ENCODE assay signal across 16 mouse cellular contexts in the genomic region with DNA sequence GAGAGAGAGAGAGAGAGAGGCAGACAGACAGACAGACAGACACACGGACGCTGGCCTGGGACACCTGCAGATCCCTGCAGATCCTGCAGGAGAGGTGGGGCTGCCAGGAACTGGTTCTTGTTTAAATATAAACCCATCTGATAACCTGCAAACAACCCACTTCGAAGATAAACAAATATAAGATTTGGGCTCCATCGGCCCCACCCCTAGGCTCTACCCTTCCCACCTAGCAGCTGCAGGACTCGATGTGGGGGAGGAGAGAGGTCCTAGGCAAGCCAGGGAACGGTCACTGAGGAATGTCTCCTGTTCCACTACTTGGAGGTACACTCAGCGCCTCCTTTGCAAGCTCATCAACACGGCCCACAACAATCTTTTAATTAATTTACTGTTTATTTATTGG. TPM values are rescaled to one million over a fixed set of nuclear protein-coding genes. Genes with fewer than 3 reads are reported as not detected.
DNase-seq lines count a peak whose midpoint lies in the region; ATAC-seq and TF ChIP-seq lines count a peak whose summit lies in the region.
"Had no signal": no experiment of that assay in that cellular context is flagged by ENCODE, and none has a peak within 500 bp of the region (broad histone marks: within the 10 kb centered on the region; RNA-seq: fewer than 3 reads in every experiment).

No protein-coding gene starts in this region.

- no peak for TF ChIP-seq CTCF in layer of hippocampus, adult 2 months (conservative IDR thresholded peaks at IDR 0.05)
- no peak for TF ChIP-seq CTCF in kidney, postnatal 0 days (IDR thresholded peaks at IDR 0.05; ENCODE audit: low read depth)
- TF ChIP-seq CTCF in olfactory bulb, adult 2 months (IDR thresholded peaks at IDR 0.05; ENCODE audit: insufficient read depth, low read depth, low read length) = no peak

- no peak overlapping the region for H3K9ac ChIP-seq in intestine, embryonic 14.5 days (ENCODE audit: low read length)
- H3K9ac ChIP-seq in kidney, postnatal 0 days (ENCODE audit: low read depth, low read length) = 0 out of 2 replicates have a peak overlapping the region, but pooled peaks have one; percentile 9
- no peak overlapping the region for H3K9ac ChIP-seq in midbrain, embryonic 16.5 days (ENCODE audit: low read depth, low read length)
- no peak overlapping the region for H3K9ac ChIP-seq in forebrain, embryonic 15.5 days (replicated peaks)
- H3K9ac ChIP-seq: embryonic facial prominence, embryonic 12.5 days; limb, embryonic 13.5 days had no signal

- no peaks in the 10 kb centered on the region for H3K9me3 ChIP-seq in intestine, embryonic 14.5 days (ENCODE audit: control insufficient read depth, low read length)
- H3K9me3 ChIP-seq in kidney, postnatal 0 days (replicated peaks; ENCODE audit: low read length) = no peaks in the 10 kb centered on the region
- no peaks in the 10 kb centered on the region for H3K9me3 ChIP-seq in midbrain, embryonic 16.5 days (replicated peaks; ENCODE audit: control insufficient read depth, low read length, poor library complexity, severe bottlenecking)
- no peaks in the 10 kb centered on the region for H3K9me3 ChIP-seq in forebrain, embryonic 15.5 days
- H3K9me3 ChIP-seq: embryonic facial prominence, embryonic 12.5 days; limb, embryonic 13.5 days had no signal

- WGBS in intestine, embryonic 14.5 days = 41% methylated on average over 8 of the region's 8 CpGs
- 22% methylated on average over 8 of the region's 8 CpGs for WGBS in kidney, postnatal 0 days
- 76% methylated on average over 8 of the region's 8 CpGs for WGBS in olfactory bulb, adult 2 months
- 77% methylated on average over 8 of the region's 8 CpGs for WGBS in midbrain, embryonic 16.5 days
- WGBS in forebrain, embryonic 15.5 days = 66% methylated on average over 8 of the region's 8 CpGs

- no peak for DNase-seq in layer of hippocampus, adult 2 months (ENCODE audit: low spot score in 2 of 2)
- DNase-seq in layer of hippocampus, postnatal 25 days (ENCODE audit: extremely low spot score in 1 of 2, low spot score in 1 of 2) = no peak
- DNase-seq in intestine, embryonic 14.5 days (ENCODE audit: low spot score) = no peak
- no peak for DNase-seq in kidney, postnatal 0 days (ENCODE audit: low spot score)
- no peak for DNase-seq in cerebellum, adult 9-11 months
- DNase-seq: cerebellum, adult 11-12 months; layer of hippocampus, postnatal 36 days; thymus, adult 2 months had no signal

- peak overlapping the region; percentile 20; the same call in 1 of the 2 replicates for H3K4me3 ChIP-seq in layer of hippocampus, adult 2 months
- H3K4me3 ChIP-seq in intestine, embryonic 14.5 days (ENCODE audit: low read depth, low read length) = no peak overlapping the region
- no peak overlapping the region for H3K4me3 ChIP-seq in kidney, postnatal 0 days (replicated peaks; ENCODE audit: low read depth, low read length)
- no peak overlapping the region for H3K4me3 ChIP-seq in olfactory bulb, adult 2 months (ENCODE audit: insufficient read depth, low read depth, low read length)
- H3K4me3 ChIP-seq in midbrain, embryonic 16.5 days (ENCODE audit: low read depth, low read length) = no peak overlapping the region
- no peak overlapping the region for H3K4me3 ChIP-seq in forebrain, embryonic 15.5 days
- H3K4me3 ChIP-seq: embryonic facial prominence, embryonic 12.5 days; limb, embryonic 13.5 days had no signal

- H3K4me2 ChIP-seq in intestine, embryonic 14.5 days (ENCODE audit: low read length) = peak overlapping the region; percentile 26
- H3K4me2 ChIP-seq in kidney, postnatal 0 days (ENCODE audit: low read length) = peak overlapping the region; percentile 63
- no peak overlapping the region for H3K4me2 ChIP-seq in midbrain, embryonic 16.5 days (ENCODE audit: low read length)
- no peak overlapping the region for H3K4me2 ChIP-seq in forebrain, embryonic 15.5 days (replicated peaks)
- H3K4me2 ChIP-seq: embryonic facial prominence, embryonic 12.5 days; limb, embryonic 13.5 days had no signal

- ATAC-seq in intestine, embryonic 14.5 days (replicated peaks; ENCODE audit: low FRiP score, low TSS enrichment, low read depth) = peak; percentile 21; the same call in 1 of the 2 replicates
- no peak for ATAC-seq in kidney, postnatal 0 days (replicated peaks; ENCODE audit: low FRiP score, low read depth)
- ATAC-seq in midbrain, embryonic 16.5 days = no peak
- ATAC-seq in forebrain, embryonic 15.5 days (replicated peaks) = no peak

- H3K36me3 ChIP-seq in intestine, embryonic 14.5 days (ENCODE audit: control insufficient read depth, insufficient read depth, low read length) = no peaks in the 10 kb centered on the region
- no peaks in the 10 kb centered on the region for H3K36me3 ChIP-seq in kidney, postnatal 0 days (ENCODE audit: insufficient read depth, low read length)
- no peaks in the 10 kb centered on the region for H3K36me3 ChIP-seq in midbrain, embryonic 16.5 days (ENCODE audit: control insufficient read depth, insufficient read depth, low read length)
- H3K36me3 ChIP-seq in forebrain, embryonic 15.5 days = no peaks in the 10 kb centered on the region
- H3K36me3 ChIP-seq: embryonic facial prominence, embryonic 12.5 days; limb, embryonic 13.5 days had no signal

- H3K4me1 ChIP-seq in intestine, embryonic 14.5 days (replicated peaks; ENCODE audit: control insufficient read depth, insufficient read depth, low read length) = peaks cover 17% of the 10 kb centered on the region
- H3K4me1 ChIP-seq in kidney, postnatal 0 days (replicated peaks; ENCODE audit: insufficient read depth, low read length) = peaks cover 48% of the 10 kb centered on the region
- H3K4me1 ChIP-seq in olfactory bulb, adult 2 months (ENCODE audit: control insufficient read depth, insufficient read depth, low read length) = peaks cover 26% of the 10 kb centered on the region
- H3K4me1 ChIP-seq in midbrain, embryonic 16.5 days (ENCODE audit: control insufficient read depth, insufficient read depth, low read length) = peaks cover 12% of the 10 kb centered on the region
- H3K4me1 ChIP-seq in forebrain, embryonic 15.5 days = peaks cover 11% of the 10 kb centered on the region

- TF ChIP-seq POLR2A in olfactory bulb, adult 2 months (IDR thresholded peaks at IDR 0.05; ENCODE audit: insufficient read depth, low read depth, low read length) = no peak

- H3K27ac ChIP-seq in layer of hippocampus, adult 2 months = peak overlapping the region; percentile 81
- peak overlapping the region; percentile 69; the same call in 1 of the 2 replicates for H3K27ac ChIP-seq in intestine, embryonic 14.5 days (ENCODE audit: low read depth)
- H3K27ac ChIP-seq in kidney, postnatal 0 days = peak overlapping the region; percentile 93
- 0 out of 2 replicates have a peak overlapping the region, but pooled peaks have one; percentile 25 for H3K27ac ChIP-seq in olfactory bulb, adult 2 months (ENCODE audit: insufficient read depth, low read depth, low read length)
- H3K27ac ChIP-seq in midbrain, embryonic 16.5 days (ENCODE audit: low read length) = no peak overlapping the region
- H3K27ac ChIP-seq in forebrain, embryonic 15.5 days (replicated peaks) = no peak overlapping the region
- H3K27ac ChIP-seq: embryonic facial prominence, embryonic 12.5 days; limb, embryonic 13.5 days had no signal

- H3K27me3 ChIP-seq in intestine, embryonic 14.5 days (replicated peaks; ENCODE audit: control insufficient read depth, insufficient read depth, low read length) = no peaks in the 10 kb centered on the region
- no peaks in the 10 kb centered on the region for H3K27me3 ChIP-seq in kidney, postnatal 0 days (ENCODE audit: insufficient read depth, low read length)
- peaks cover 8% of the 10 kb centered on the region for H3K27me3 ChIP-seq in midbrain, embryonic 16.5 days (ENCODE audit: control insufficient read depth, insufficient read depth, low read depth, low read length)
- peaks cover 8% of the 10 kb centered on the region; the same call in 1 of the 2 replicates for H3K27me3 ChIP-seq in forebrain, embryonic 15.5 days

RNA-seq across cellular contexts. Expression of gene Sdc4, which starts 5.4 kb away (rescaled TPM):
- total RNA-seq in layer of hippocampus, adult 2 months (2021) = 100 to 1,000 TPM; 122 to 137 TPM
- 100 to 1,000 TPM; 101 to 146 TPM for total RNA-seq in layer of hippocampus, postnatal 25 days (2021)
- polyA plus RNA-seq in intestine, embryonic 14.5 days (2014; fragmentation: Nextera tagmentation; extraction: Ambion mirVana) = 104 and 110 TPM in 2 replicates
- 183 and 227 TPM in 2 replicates for polyA plus RNA-seq in kidney, postnatal 0 days (2015; fragmentation: Nextera tagmentation; extraction: Ambion mirVana)
- 124 TPM in 1 of 2 replicates, not detected in the other for polyA plus RNA-seq in olfactory bulb, adult 2 months (2012; ENCODE audit: insufficient read depth, insufficient read length, low replicate concordance, missing spikeins)
- 6.3 and 8.7 TPM in 2 replicates for polyA plus RNA-seq in midbrain, embryonic 16.5 days (2015; fragmentation: Nextera tagmentation; extraction: Ambion mirVana)
- polyA plus RNA-seq in forebrain, embryonic 15.5 days (2015; fragmentation: Nextera tagmentation; extraction: Ambion mirVana) = 6.1 and 6.4 TPM in 2 replicates

RNA-seq across cellular contexts. Expression of gene Sys1, which starts 18.5 kb away (rescaled TPM):
- total RNA-seq in layer of hippocampus, adult 2 months (2021) = 10 to 100 TPM; 40.8 to 41.0 TPM
- total RNA-seq in layer of hippocampus, postnatal 25 days (2021) = 10 to 100 TPM; 41.0 to 45.2 TPM
- polyA plus RNA-seq in intestine, embryonic 14.5 days (2014; fragmentation: Nextera tagmentation; extraction: Ambion mirVana) = 65.2 and 67.2 TPM in 2 replicates
- polyA plus RNA-seq in kidney, postnatal 0 days (2015; fragmentation: Nextera tagmentation; extraction: Ambion mirVana) = 83.0 and 83.1 TPM in 2 replicates
- not detected in 2 replicates for polyA plus RNA-seq in olfactory bulb, adult 2 months (2012; ENCODE audit: insufficient read depth, insufficient read length, low replicate concordance, missing spikeins)
- polyA plus RNA-seq in midbrain, embryonic 16.5 days (2015; fragmentation: Nextera tagmentation; extraction: Ambion mirVana) = 86.7 and 90.0 TPM in 2 replicates
- polyA plus RNA-seq in forebrain, embryonic 15.5 days (2015; fragmentation: Nextera tagmentation; extraction: Ambion mirVana) = 76.6 and 82.2 TPM in 2 replicates

RNA-seq across cellular contexts. Expression of gene Gm20458, which starts 22.5 kb away (rescaled TPM):
- total RNA-seq in layer of hippocampus, adult 2 months (2021) = 1 to 10 TPM; 6.2 to 6.9 TPM
- 10 to 100 TPM in 1 of 2 experiments, 1 to 10 TPM in 1; 3.9 to 11.3 TPM for total RNA-seq in layer of hippocampus, postnatal 25 days (2021)
- 11.6 and 17.4 TPM in 2 replicates for polyA plus RNA-seq in intestine, embryonic 14.5 days (2014; fragmentation: Nextera tagmentation; extraction: Ambion mirVana)
- polyA plus RNA-seq in kidney, postnatal 0 days (2015; fragmentation: Nextera tagmentation; extraction: Ambion mirVana) = 22.8 and 23.3 TPM in 2 replicates
- polyA plus RNA-seq in olfactory bulb, adult 2 months (2012; ENCODE audit: insufficient read depth, insufficient read length, low replicate concordance, missing spikeins) = not detected in 2 replicates
- polyA plus RNA-seq in midbrain, embryonic 16.5 days (2015; fragmentation: Nextera tagmentation; extraction: Ambion mirVana) = 7.5 and 8.2 TPM in 2 replicates
- polyA plus RNA-seq in forebrain, embryonic 15.5 days (2015; fragmentation: Nextera tagmentation; extraction: Ambion mirVana) = 6.0 and 6.9 TPM in 2 replicates
- total RNA-seq: hematopoietic stem cell, adult 5-6 weeks had no signal

RNA-seq across cellular contexts. Expression of gene Matn4, which starts 33.3 kb away (rescaled TPM):
- 10 to 100 TPM; 10.3 to 11.2 TPM for total RNA-seq in layer of hippocampus, adult 2 months (2021)
- total RNA-seq in layer of hippocampus, postnatal 25 days (2021) = 10 to 100 TPM; 13.0 to 17.5 TPM
- polyA plus RNA-seq in intestine, embryonic 14.5 days (2014; fragmentation: Nextera tagmentation; extraction: Ambion mirVana) = 1.7 and 1.9 TPM in 2 replicates
- polyA plus RNA-seq in kidney, postnatal 0 days (2015; fragmentation: Nextera tagmentation; extraction: Ambion mirVana) = 0.46 and 0.62 TPM in 2 replicates
- not detected in 2 replicates for polyA plus RNA-seq in olfactory bulb, adult 2 months (2012; ENCODE audit: insufficient read depth, insufficient read length, low replicate concordance, missing spikeins)
- polyA plus RNA-seq in midbrain, embryonic 16.5 days (2015; fragmentation: Nextera tagmentation; extraction: Ambion mirVana) = 0.93 and 1.1 TPM in 2 replicates
- polyA plus RNA-seq in forebrain, embryonic 15.5 days (2015; fragmentation: Nextera tagmentation; extraction: Ambion mirVana) = 0.94 and 1.1 TPM in 2 replicates
- total RNA-seq: hematopoietic stem cell, adult 5-6 weeks had no signal
- polyA plus RNA-seq: forebrain, embryonic 11.5 days had no signal

RNA-seq across cellular contexts. Expression of gene Trp53tg5, which starts 35.3 kb away (rescaled TPM):
- not detected for total RNA-seq in layer of hippocampus, adult 2 months (2021)
- not detected for total RNA-seq in layer of hippocampus, postnatal 25 days (2021)
- not detected in 2 replicates for polyA plus RNA-seq in intestine, embryonic 14.5 days (2014; fragmentation: Nextera tagmentation; extraction: Ambion mirVana)
- not detected in 2 replicates for polyA plus RNA-seq in kidney, postnatal 0 days (2015; fragmentation: Nextera tagmentation; extraction: Ambion mirVana)
- not detected in 2 replicates for polyA plus RNA-seq in olfactory bulb, adult 2 months (2012; ENCODE audit: insufficient read depth, insufficient read length, low replicate concordance, missing spikeins)
- not detected in 2 replicates for polyA plus RNA-seq in midbrain, embryonic 16.5 days (2015; fragmentation: Nextera tagmentation; extraction: Ambion mirVana)
- polyA plus RNA-seq in forebrain, embryonic 15.5 days (2015; fragmentation: Nextera tagmentation; extraction: Ambion mirVana) = not detected in 2 replicates
- total RNA-seq: heart, adult 8-10 months; hematopoietic stem cell, adult 5-6 weeks; layer of hippocampus, postnatal 36 days had no signal
- polyA plus RNA-seq: embryonic facial prominence, embryonic 12.5 days; forebrain, embryonic 11.5 days; limb, embryonic 13.5 days; thymus, adult 2 months had no signal

Comparison
In these comparisons a context has a peak if more than half of its experiments do, and no peak if none do; other contexts are left out.
1. H3K27ac ChIP-seq: peak in layer of hippocampus, adult 2 months (single experiment), intestine, embryonic 14.5 days (single experiment), kidney, postnatal 0 days (single experiment) and olfactory bulb, adult 2 months (single experiment); none in midbrain, embryonic 16.5 days (single experiment) and forebrain, embryonic 15.5 days (single experiment).
2. H3K4me2 ChIP-seq: peak in intestine, embryonic 14.5 days (single experiment) and kidney, postnatal 0 days (single experiment); none in midbrain, embryonic 16.5 days (single experiment) and forebrain, embryonic 15.5 days (single experiment).
3. RNA of gene Sys1, which starts 18.5 kb away (polyA plus RNA-seq): 86.7 to 90.0 TPM in midbrain, embryonic 16.5 days, 83.0 to 83.1 TPM in kidney, postnatal 0 days, 76.6 to 82.2 TPM in forebrain, embryonic 15.5 days and 65.2 to 67.2 TPM in intestine, embryonic 14.5 days; not detected in olfactory bulb, adult 2 months; every median in the first group is over 10 times any median in the second.